Mouse (Mus musculus) stomach, postnatal 0 days (tissue): ENCODE results near the gene Trim52. TPM values are rescaled to one million over a fixed set of nuclear protein-coding genes. Genes with fewer than 3 reads are reported as not detected.

Source experiments
- ATAC-seq: fragments of 200-750 bp; cut with Nextera tagmentation; 2 replicates; pipeline ENCODE4 v1.8.0; 2017; ENCODE audit not compliant: low FRiP score, low TSS enrichment
- DNase-seq: peaks from one replicate; pipeline ENCODE4 v3.0.0-alpha.2; 2016; ENCODE audit warnings: low spot score
- H3K27ac ChIP-seq: fragments of 300-500 bp; sonication (generic); replicated peaks from 2 replicates; pipeline ENCODE4 v1.5.1; 2014; ENCODE audit warnings: mild to moderate bottlenecking, control low read depth
- H3K27me3 ChIP-seq: fragments of 300-500 bp; sonication (generic); 2 replicates; pipeline ENCODE4 v1.6.1; 2014; ENCODE audit warnings: low read length; ENCODE audit not compliant: control insufficient read depth, insufficient read depth
- H3K36me3 ChIP-seq: fragments of 300-500 bp; sonication (generic); 2 replicates; pipeline ENCODE4 v1.6.1; 2014; ENCODE audit warnings: low read length, mixed read lengths; ENCODE audit not compliant: control insufficient read depth, insufficient read depth
- H3K4me1 ChIP-seq: fragments of 300-500 bp; sonication (generic); replicated peaks from 2 replicates; pipeline ENCODE4 v1.6.1; 2014; ENCODE audit warnings: antibody characterized with exemption; ENCODE audit not compliant: control insufficient read depth, insufficient read depth
- H3K4me2 ChIP-seq: fragments of 300-500 bp; sonication (generic); replicated peaks from 2 replicates; pipeline ENCODE4 v1.6.1; 2014; ENCODE audit warnings: low read depth, mild to moderate bottlenecking, control low read depth, moderate library complexity
- H3K4me3 ChIP-seq: fragments of 300-500 bp; sonication (generic); 2 replicates; pipeline ENCODE4 v1.5.1; 2014; ENCODE audit warnings: low read depth, low read length, control low read depth
- H3K9ac ChIP-seq: fragments of 300-500 bp; sonication (generic); 2 replicates; pipeline ENCODE4 v1.6.1; 2014; ENCODE audit warnings: mild to moderate bottlenecking, low read length, control low read depth, mixed read lengths
- H3K9me3 ChIP-seq: fragments of 300-500 bp; sonication (generic); 2 replicates; pipeline ENCODE4 v1.6.1; 2016; ENCODE audit warnings: low read length; ENCODE audit not compliant: control insufficient read depth
- CTCF ChIP-seq: IDR thresholded peaks from 2 replicates; pipeline ENCODE4 v1.5.1; 2016; ENCODE audit warnings: antibody characterized with exemption, low read depth, mild to moderate bottlenecking, moderate library complexity
- EP300 ChIP-seq: optimal IDR thresholded peaks from 2 replicates; pipeline ENCODE3; 2016; ENCODE audit warnings: antibody characterized with exemption
- WGBS: fragments of 180-500 bp; shearing (Covaris S2); extraction: QIAGEN DNeasy Blood & Tissue Kit; methylation state at CpG from one replicate; pipeline ENCODE4 v1.1.7; 2014; 5-methylcytosine and 5-hydroxymethylcytosine counted together
- polyA plus RNA-seq: library from polyadenylated mRNA; unstranded; fragments of >200 nt; fragmentation: Nextera tagmentation; extraction: Ambion mirVana; gene quantifications from 2 replicates; pipeline ENCODE4 v1.2.1, GENCODE M21; 2015

The Trim52 gene
- polyA plus RNA-seq: not detected in 2 replicates

- Histone ChIP-seq H3K27ac (no peak within 1 kb of the TSS), H3K27me3 (no peaks in the 10 kb centered on the region), H3K4me3 (no peak within 1 kb of the TSS), H3K4me2 (no peak within 1 kb of the TSS), H3K4me1 (no peaks in the 10 kb centered on the region), H3K36me3 (no peaks in the 10 kb centered on the region), H3K9me3 (no peaks in the 10 kb centered on the region), H3K9ac (no peak within 1 kb of the TSS)
- TF ChIP-seq EP300 (no peak), CTCF (no peak)
- DNase-seq (no peak), ATAC-seq (no peak)
- WGBS: 97% methylated on average over 21 of the region's 21 CpGs
Measured at GRCm38 (mm10) chr14:106105980-106106379, at the start of gene Trim52. Gene Trim52 (plus strand): TSS chr14:106106198.

GRCm38 (mm10) chr14:106072608-106073007 lies 33.4 kb upstream of the Trim52 start:
- H3K9me3 ChIP-seq: no peaks in the 10 kb centered on the region
- 39% methylated on average over 1 of the region's 1 CpGs for WGBS

GRCm38 (mm10) chr14:106075181-106076064 lies 30.6 kb upstream of the Trim52 start:
- Histone ChIP-seq H3K27ac (no peak overlapping the region), H3K4me1 (no peaks in the 10 kb centered on the region)

More at GRCm38 (mm10) chr14:106072608-106073007, 33.4 kb upstream of the Trim52 start:
- no peak for DNase-seq
- no peak for ATAC-seq
- TF ChIP-seq CTCF: no peak
- TF ChIP-seq EP300: no peak
- Histone ChIP-seq H3K36me3 (no peaks in the 10 kb centered on the region), H3K4me1 (no peaks in the 10 kb centered on the region), H3K27me3 (no peaks in the 10 kb centered on the region), H3K9ac (no peak overlapping the region), H3K27ac (no peak overlapping the region), H3K4me3 (no peak overlapping the region), H3K4me2 (no peak overlapping the region)

GRCm38 (mm10) chr14:106088480-106089037 lies 17.4 kb upstream of the Trim52 start:
- H3K4me1 ChIP-seq: no peaks in the 10 kb centered on the region
- H3K9ac ChIP-seq: no peak overlapping the region
- no peak overlapping the region for H3K4me2 ChIP-seq
- H3K36me3 ChIP-seq: no peaks in the 10 kb centered on the region
- H3K27ac ChIP-seq: no peak overlapping the region
- DNase-seq: no peak
- no peak for ATAC-seq
- WGBS: 65% methylated on average over 13 of the region's 13 CpGs
- no peak overlapping the region for H3K4me3 ChIP-seq
- TF ChIP-seq CTCF: no peak
- TF ChIP-seq EP300: no peak
- no peaks in the 10 kb centered on the region for H3K27me3 ChIP-seq
- H3K9me3 ChIP-seq: no peaks in the 10 kb centered on the region

More at GRCm38 (mm10) chr14:106075181-106076064, 30.6 kb upstream of the Trim52 start:
- H3K9ac ChIP-seq: no peak overlapping the region
- no peak overlapping the region for H3K4me3 ChIP-seq
- no peak for DNase-seq
- 41% methylated on average over 3 of the region's 3 CpGs for WGBS
- TF ChIP-seq CTCF (no peak), EP300 (no peak)
- ATAC-seq: no peak
- no peaks in the 10 kb centered on the region for H3K9me3 ChIP-seq
- no peaks in the 10 kb centered on the region for H3K27me3 ChIP-seq
- no peaks in the 10 kb centered on the region for H3K36me3 ChIP-seq
- no peak overlapping the region for H3K4me2 ChIP-seq

- Histone ChIP-seq H3K4me2 (no peak overlapping the region), H3K9ac (no peak overlapping the region), H3K4me3 (no peak overlapping the region), H3K4me1 (no peaks in the 10 kb centered on the region), H3K27me3 (no peaks in the 10 kb centered on the region), H3K9me3 (no peaks in the 10 kb centered on the region), H3K27ac (no peak overlapping the region), H3K36me3 (no peaks in the 10 kb centered on the region)
- ATAC-seq: no peak
- no peak for DNase-seq
- TF ChIP-seq EP300 (no peak), CTCF (no peak)
- 86% methylated on average over 4 of the region's 4 CpGs for WGBS
Measured at GRCm38 (mm10) chr14:106096816-106097215, 9.2 kb upstream of the Trim52 start.

GRCm38 (mm10) chr14:106100858-106101257 lies 5.1 kb upstream of the Trim52 start:
- no peak for DNase-seq
- H3K36me3 ChIP-seq: no peaks in the 10 kb centered on the region
- H3K9ac ChIP-seq: no peak overlapping the region
- WGBS: 93% methylated on average over 14 of the region's 14 CpGs
- H3K27ac ChIP-seq: no peak overlapping the region
- no peaks in the 10 kb centered on the region for H3K4me1 ChIP-seq
- no peaks in the 10 kb centered on the region for H3K9me3 ChIP-seq
- no peak for ATAC-seq
- TF ChIP-seq CTCF: no peak
- no peak for TF ChIP-seq EP300
- no peaks in the 10 kb centered on the region for H3K27me3 ChIP-seq
- no peak overlapping the region for H3K4me3 ChIP-seq
- H3K4me2 ChIP-seq: no peak overlapping the region
